Mouse (Mus musculus) liver, embryonic 12.5 days (tissue): ENCODE measurements around the gene Tor1a. TPM values are rescaled to one million over a fixed set of nuclear protein-coding genes. Genes with fewer than 3 reads are reported as not detected.

ENCODE experiments used
- ATAC-seq: fragments of 200-750 bp; cut with Nextera tagmentation; 2 replicates; pipeline ENCODE4 v1.8.0; 2017; ENCODE audit warnings: moderate number of reproducible peaks, mild to moderate bottlenecking, moderate library complexity
- H3K27ac ChIP-seq: fragments of 300-500 bp; sonication (generic); 2 replicates; pipeline ENCODE4 v1.5.1; 2016; ENCODE audit warnings: mild to moderate bottlenecking
- H3K27me3 ChIP-seq: fragments of 300-500 bp; sonication (generic); replicated peaks from 2 replicates; pipeline ENCODE4 v1.6.1; 2016; ENCODE audit warnings: mild to moderate bottlenecking, moderate library complexity
- H3K36me3 ChIP-seq: fragments of 300-500 bp; sonication (generic); 2 replicates; pipeline ENCODE4 v1.6.1; 2016; ENCODE audit warnings: mild to moderate bottlenecking, moderate library complexity
- H3K4me1 ChIP-seq: fragments of 300-500 bp; sonication (generic); 2 replicates; pipeline ENCODE4 v1.6.1; 2016
- H3K4me2 ChIP-seq: fragments of 300-500 bp; sonication (generic); 2 replicates; pipeline ENCODE4 v1.6.1; 2016; ENCODE audit warnings: mild to moderate bottlenecking, moderate library complexity
- H3K4me3 ChIP-seq: fragments of 300-500 bp; sonication (generic); 2 replicates; pipeline ENCODE4 v1.5.1; 2016; ENCODE audit warnings: mild to moderate bottlenecking, moderate library complexity
- H3K9ac ChIP-seq: fragments of 300-500 bp; sonication (generic); 2 replicates; pipeline ENCODE4 v1.6.1; 2016; ENCODE audit warnings: mild to moderate bottlenecking, moderate library complexity
- H3K9me3 ChIP-seq: fragments of 300-500 bp; sonication (generic); replicated peaks from 2 replicates; pipeline ENCODE4 v1.6.1; 2016; ENCODE audit warnings: mild to moderate bottlenecking, moderate library complexity
- WGBS: fragments of 180-500 bp; shearing (Covaris S2); methylation state at CpG from one replicate; pipeline ENCODE4 v1.1.7; 2016; ENCODE audit not compliant: insufficient replicate concordance; 5-methylcytosine and 5-hydroxymethylcytosine counted together
- polyA plus RNA-seq: library from polyadenylated mRNA; unstranded; fragments of >200 nt; fragmentation: Nextera tagmentation; extraction: Ambion mirVana; gene quantifications from 2 replicates; pipeline ENCODE4 v1.2.1, GENCODE M21; 2016

The Tor1a gene
- polyA plus RNA-seq, 1 experiment from 2014 or later = 51.8 TPM

DNA sequence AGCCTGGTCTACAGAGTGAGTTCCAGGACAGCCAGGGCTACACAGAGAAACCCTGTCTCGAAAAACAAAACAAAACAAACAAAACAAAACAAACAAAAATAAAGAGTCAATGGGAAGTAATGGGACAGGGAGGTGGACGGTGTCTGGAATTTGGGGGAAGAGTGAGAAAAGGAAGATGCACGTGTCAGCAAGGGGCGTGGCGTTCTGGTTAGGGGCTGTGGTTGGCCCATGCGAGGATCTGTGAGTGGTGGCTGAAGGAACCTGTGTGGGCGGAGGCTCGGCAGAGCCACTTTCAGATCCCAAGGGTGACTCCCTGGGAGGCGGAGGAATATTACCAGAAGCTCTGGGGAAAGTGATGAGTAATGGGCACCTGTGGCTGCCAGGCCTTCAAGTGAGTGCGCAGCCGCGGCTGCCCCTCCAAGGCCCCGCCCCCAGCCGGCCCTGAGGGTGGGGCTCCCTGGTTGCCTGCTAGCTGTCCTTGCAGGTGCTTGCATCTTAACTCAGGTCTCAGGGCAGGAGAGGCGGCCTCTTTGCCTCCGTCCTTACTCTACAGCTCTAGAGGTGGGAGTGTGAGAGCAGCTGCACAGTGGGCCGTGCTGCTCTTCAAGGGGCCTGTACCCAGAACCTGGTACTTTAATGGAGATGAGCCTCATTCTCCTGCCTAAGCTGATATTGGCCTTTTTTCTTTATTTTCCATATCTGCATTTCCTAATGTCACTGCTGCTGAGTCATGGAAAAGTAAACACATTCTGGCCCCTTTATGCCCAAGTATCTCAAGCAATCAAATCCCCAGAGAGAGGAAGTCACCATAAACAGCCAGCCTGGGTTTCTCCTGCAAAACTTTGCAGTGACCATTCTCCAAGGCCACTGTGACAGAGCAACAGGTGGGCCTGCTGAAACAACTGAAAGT is 17.6 kb upstream of the Tor1a start:
- WGBS = 25% methylated on average over 17 of the region's 17 CpGs
- no peaks in the 10 kb centered on the region for H3K9me3 ChIP-seq
- no peak for ATAC-seq
- peaks cover 40% of the 10 kb centered on the region for H3K4me1 ChIP-seq
- H3K27ac ChIP-seq = 0 out of 2 replicates have a peak overlapping the region, but pooled peaks have one; percentile 32
- H3K9ac ChIP-seq = no peak overlapping the region
- H3K27me3 ChIP-seq = no peaks in the 10 kb centered on the region
- H3K4me2 ChIP-seq = peak overlapping the region; percentile 61
- H3K4me3 ChIP-seq = no peak overlapping the region
- H3K36me3 ChIP-seq = no peaks in the 10 kb centered on the region

DNA sequence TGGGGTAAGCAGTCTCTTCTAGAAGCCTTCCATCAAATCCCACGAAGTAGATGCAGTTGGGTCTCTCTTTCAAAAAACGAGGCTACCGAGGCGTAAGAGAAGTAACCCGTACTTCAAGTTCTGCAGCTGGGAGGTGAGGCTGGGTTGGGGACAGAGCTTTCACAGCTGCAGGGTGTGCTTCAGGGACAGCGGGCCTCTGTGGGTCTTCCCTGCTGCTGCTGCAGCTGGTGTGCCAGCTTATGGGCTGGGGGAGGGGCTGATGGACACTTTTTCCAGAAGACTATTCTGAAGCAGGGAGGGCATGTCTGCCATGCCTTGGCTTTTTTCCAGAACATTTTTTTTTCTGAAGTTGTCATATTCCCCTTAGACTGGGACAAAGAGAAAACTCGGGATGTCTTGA is 15.3 kb upstream of the Tor1a start:
- Histone ChIP-seq H3K27ac (0 out of 2 replicates have a peak overlapping the region, but pooled peaks have one; percentile 68), H3K9ac (peak overlapping the region; percentile 75)

DNA sequence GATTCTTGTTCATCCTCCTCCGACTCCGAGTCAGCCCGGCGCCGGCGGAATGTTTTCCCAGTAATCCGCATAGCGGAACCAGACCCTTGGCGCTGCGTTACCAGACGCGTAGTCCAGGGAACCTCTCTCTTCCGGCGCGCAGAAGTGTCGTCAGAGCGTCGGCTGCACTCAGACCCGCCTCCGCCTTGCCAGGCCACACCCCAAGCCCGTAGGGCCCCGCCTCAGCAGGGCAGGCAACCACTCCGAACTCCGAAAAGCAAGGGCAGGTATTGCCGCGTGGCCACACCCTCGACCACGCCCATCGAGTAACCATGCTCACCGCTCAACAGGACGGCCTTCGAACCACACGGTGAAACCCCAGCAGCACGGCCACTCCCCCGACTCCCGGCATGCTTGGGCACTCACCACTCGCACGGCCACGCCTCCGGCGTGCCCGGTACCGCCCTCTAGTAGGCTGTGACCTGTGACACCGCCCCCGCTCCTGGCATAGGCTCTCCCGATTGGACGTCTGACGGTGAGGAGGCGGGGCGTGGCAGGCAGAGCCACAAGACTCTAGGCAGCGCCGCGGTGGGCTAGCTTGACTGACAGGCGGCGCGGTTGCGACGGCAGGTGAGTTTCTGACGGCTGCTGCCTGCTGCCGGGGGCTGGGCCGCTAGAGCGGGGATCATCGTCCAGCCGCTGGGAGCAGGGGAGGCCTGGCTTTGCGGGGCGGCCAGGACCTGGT is 14.2 kb upstream of the Tor1a start, which contains the start of the genes BC005624 and Usp20:
Gene BC005624, minus strand, starts transcription at position 412 of the 724 bp plus-strand sequence.
Gene Usp20, plus strand, starts transcription at position 490 of the 724 bp plus-strand sequence.
- peaks cover 45% of the 10 kb centered on the region for H3K4me1 ChIP-seq
- peak within 1 kb of the TSS; percentile 68 for H3K27ac ChIP-seq
- peak within 1 kb of the TSS; percentile 81 for H3K4me3 ChIP-seq
- peak within 1 kb of the TSS; percentile 75 for H3K9ac ChIP-seq
- peak within 1 kb of the TSS; percentile 93 for H3K4me2 ChIP-seq
- no peaks in the 10 kb centered on the region for H3K9me3 ChIP-seq
- H3K36me3 ChIP-seq = peaks cover 31% of the 10 kb centered on the region
- ATAC-seq = peak; percentile 96
- no peaks in the 10 kb centered on the region for H3K27me3 ChIP-seq
- WGBS = under 1% methylated on average over 66 of the region's 66 CpGs

More for the DNA sequence above, 15.3 kb upstream of the Tor1a start:
- Histone ChIP-seq H3K9me3 (no peaks in the 10 kb centered on the region), H3K4me1 (peaks cover 45% of the 10 kb centered on the region), H3K4me3 (peak overlapping the region; percentile 81), H3K36me3 (peaks cover 20% of the 10 kb centered on the region), H3K27me3 (no peaks in the 10 kb centered on the region), H3K4me2 (peak overlapping the region; percentile 93)
- ATAC-seq = no peak
- WGBS = 60% methylated on average over 7 of the region's 7 CpGs

DNA sequence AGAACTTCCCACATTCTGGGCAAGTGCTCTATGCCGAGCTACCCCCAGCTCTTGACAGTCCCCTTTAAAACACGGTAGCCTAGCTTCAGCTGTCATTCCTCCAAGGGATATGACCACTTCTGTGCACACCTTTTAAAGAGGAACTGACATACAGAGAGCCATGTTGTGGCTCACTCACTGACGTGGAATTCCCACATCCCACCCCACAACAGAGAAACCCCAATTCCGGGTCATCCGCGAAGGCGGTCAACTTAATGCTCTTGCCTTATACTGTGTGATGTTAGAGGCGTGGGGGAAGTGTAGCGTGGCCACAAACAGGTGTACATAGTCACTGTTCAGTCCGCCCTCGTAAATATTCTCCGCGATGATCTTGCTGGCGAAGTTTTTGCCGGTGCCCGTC is 907 bp downstream of the Tor1a start:
- ATAC-seq = 0 out of 2 replicates have a peak, but pooled peaks have one; percentile 38

DNA sequence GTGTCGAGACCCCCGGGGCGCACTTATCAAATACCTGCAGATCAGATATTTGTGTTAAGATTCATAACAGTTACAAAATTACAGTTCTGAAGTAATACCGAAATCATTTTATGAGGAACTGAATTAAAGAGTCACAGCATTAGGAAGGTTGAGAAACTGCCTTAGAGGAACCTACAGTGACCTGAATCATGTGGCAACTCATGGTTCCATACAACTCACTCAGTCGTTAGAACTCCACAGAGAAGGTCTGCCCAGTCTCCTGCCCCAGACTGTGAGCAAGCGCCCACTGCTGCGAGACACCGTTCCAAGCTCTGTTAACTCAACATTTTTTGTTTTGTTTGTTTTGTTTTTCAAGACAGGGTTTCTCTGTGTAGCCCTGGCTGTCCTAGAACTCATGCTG is 2.1 kb downstream of the Tor1a start:
- Histone ChIP-seq H3K27ac (no peak overlapping the region), H3K36me3 (peaks cover 61% of the 10 kb centered on the region), H3K4me2 (peak overlapping the region; percentile 89), H3K4me1 (peaks cover 35% of the 10 kb centered on the region), H3K9ac (no peak overlapping the region), H3K4me3 (no peak overlapping the region), H3K27me3 (no peaks in the 10 kb centered on the region), H3K9me3 (no peaks in the 10 kb centered on the region)
- no peak for ATAC-seq
- WGBS = 85% methylated on average over 8 of the region's 8 CpGs

More for the DNA sequence above, 907 bp downstream of the Tor1a start:
- Histone ChIP-seq H3K27me3 (no peaks in the 10 kb centered on the region), H3K4me1 (peaks cover 35% of the 10 kb centered on the region), H3K9me3 (no peaks in the 10 kb centered on the region), H3K9ac (peak overlapping the region; percentile 94), H3K36me3 (peaks cover 51% of the 10 kb centered on the region), H3K27ac (peak overlapping the region; percentile 81), H3K4me2 (peak overlapping the region; percentile 89), H3K4me3 (peak overlapping the region; percentile 97)
- 8% methylated on average over 16 of the region's 16 CpGs for WGBS

DNA sequence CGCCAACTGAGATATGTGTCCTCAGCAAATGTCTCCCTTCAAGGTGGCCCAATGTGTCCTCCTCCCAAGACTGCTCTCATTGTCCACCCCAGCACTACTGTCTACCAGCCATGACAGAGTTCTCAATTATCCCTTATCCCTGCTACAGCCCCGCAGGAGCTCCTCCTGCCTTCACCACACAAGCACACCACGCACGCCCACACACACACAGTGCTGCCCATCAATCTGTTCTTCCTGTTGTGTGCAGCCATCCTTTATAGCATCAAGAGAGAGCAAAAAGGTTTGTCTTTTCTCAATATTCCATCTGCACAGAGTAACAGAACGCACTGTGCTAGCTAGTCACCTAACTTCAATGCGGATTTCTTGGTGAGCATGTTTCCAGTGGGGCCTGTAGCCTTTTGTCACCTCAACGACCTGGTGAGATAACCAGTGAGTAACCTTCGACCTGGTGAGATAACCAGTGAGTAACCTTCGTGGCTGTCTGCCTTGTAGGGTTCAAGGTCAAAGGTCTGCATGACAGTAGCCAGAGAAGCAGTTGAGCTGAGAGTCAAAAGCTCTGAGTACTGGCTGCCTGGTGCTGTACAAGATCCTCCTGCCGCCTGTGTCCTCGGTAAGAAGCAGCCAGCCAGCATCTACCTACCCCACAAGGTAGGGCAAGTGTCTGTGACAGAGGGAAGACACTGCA is 5.0 kb downstream of the Tor1a start:
- no peak overlapping the region for H3K4me3 ChIP-seq
- no peaks in the 10 kb centered on the region for H3K27me3 ChIP-seq
- WGBS = 79% methylated on average over 11 of the region's 11 CpGs
- no peak overlapping the region for H3K4me2 ChIP-seq
- H3K4me1 ChIP-seq = peaks cover 37% of the 10 kb centered on the region
- peaks cover 87% of the 10 kb centered on the region for H3K36me3 ChIP-seq
- no peaks in the 10 kb centered on the region for H3K9me3 ChIP-seq
- H3K27ac ChIP-seq = no peak overlapping the region
- ATAC-seq = no peak
- no peak overlapping the region for H3K9ac ChIP-seq

DNA sequence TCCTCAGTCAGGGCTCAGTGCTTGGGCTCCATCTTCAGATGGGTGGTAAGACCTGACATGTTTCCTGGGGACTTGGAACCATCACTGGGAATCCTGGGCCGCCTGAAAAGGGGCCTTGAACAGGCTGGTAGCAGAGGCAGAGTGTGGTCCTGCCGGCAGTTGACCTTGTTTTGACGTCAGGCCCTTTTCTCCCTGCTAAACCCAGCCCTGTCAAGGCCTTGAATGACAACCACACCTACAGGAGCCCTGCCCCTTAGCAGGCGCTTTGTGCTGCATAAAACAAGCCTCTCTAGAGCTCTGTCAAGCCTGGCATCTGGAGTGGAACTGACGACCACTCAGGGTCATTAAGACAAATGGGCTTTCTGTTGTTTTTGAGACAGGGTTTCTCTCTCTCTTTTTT is 7.9 kb downstream of the Tor1a start:
- Histone ChIP-seq H3K4me3 (no peak overlapping the region), H3K9ac (no peak overlapping the region), H3K27me3 (no peaks in the 10 kb centered on the region), H3K4me1 (peaks cover 30% of the 10 kb centered on the region), H3K36me3 (peaks cover 100% of the 10 kb centered on the region), H3K4me2 (no peak overlapping the region), H3K9me3 (no peaks in the 10 kb centered on the region), H3K27ac (peak overlapping the region; percentile 50; the same call in 1 of the 2 replicates)
- 57% methylated on average over 5 of the region's 5 CpGs for WGBS
- ATAC-seq = no peak

DNA sequence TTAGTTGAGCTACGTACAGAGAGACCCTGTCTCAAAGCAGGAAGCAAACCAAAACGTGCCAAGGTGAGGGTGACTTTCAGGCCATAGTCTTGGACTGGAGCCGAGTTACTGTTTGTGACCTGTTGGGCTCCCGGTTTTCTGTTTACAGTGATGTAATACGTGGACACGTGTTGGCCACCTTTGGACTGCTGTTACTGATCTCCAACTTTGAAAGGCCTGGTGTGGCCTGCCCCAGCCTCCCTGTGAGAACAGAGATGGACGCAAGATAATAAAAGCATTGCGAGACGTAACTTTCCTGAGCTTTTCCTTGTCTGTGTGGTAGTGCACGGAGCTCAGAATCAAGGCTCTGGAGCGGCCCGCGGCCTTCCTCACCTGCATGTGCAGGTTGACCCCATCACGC is 9.0 kb downstream of the Tor1a start:
- H3K4me1 ChIP-seq = peaks cover 39% of the 10 kb centered on the region
- H3K27me3 ChIP-seq = no peaks in the 10 kb centered on the region
- no peaks in the 10 kb centered on the region for H3K9me3 ChIP-seq
- whole genome bisulfite sequencing = 81% methylated on average over 14 of the region's 14 CpGs
- no peak overlapping the region for H3K9ac ChIP-seq
- H3K27ac ChIP-seq = peak overlapping the region; percentile 50
- no peak overlapping the region for H3K4me3 ChIP-seq
- H3K4me2 ChIP-seq = no peak overlapping the region
- peaks cover 98% of the 10 kb centered on the region for H3K36me3 ChIP-seq
- peak; percentile 40 for ATAC-seq

DNA sequence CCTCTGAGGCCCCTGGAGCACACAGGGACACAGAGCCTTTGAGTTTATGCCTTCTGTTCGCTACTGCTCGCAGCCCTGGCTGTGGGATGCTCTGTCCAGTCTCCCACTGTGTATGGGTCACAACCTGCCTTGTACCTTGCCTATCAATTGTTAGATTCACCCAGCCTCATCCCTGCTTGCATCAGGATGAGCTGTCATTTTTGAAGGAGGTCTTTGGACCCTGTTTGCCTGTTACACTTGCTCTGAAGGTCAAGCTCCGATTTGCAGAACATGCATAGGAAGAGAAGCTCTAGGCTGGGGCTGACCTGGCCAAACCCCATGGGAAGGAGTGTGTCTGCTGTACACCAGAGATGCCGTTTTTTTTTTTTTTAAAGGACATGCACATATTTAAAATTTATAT is 10.2 kb downstream of the Tor1a start:
- no peak for ATAC-seq
- Histone ChIP-seq H3K36me3 (peaks cover 86% of the 10 kb centered on the region), H3K9me3 (no peaks in the 10 kb centered on the region), H3K4me2 (no peak overlapping the region), H3K4me1 (peaks cover 44% of the 10 kb centered on the region), H3K27ac (no peak overlapping the region), H3K27me3 (no peaks in the 10 kb centered on the region), H3K9ac (no peak overlapping the region), H3K4me3 (no peak overlapping the region)
- 76% methylated on average over 4 of the region's 4 CpGs for WGBS

DNA sequence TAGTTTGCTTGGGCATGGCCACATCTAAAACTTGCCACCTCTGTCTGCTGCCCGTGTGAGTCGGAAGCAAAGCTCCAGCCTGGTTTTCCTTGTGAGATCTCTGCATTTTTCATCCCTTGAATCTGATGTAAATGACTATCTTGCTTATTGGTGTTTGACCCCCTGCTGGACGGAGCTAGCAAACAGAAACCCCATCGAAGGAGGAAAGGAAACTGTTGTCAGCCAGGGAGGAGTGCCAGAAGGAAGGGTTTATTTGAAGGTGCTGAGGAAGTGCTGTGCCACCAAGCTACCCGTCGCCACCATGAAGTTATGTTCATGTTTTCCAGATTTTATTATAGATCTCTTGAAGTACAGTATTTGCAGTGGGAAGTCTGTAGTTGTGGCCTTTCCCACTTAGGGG is 12.9 kb downstream of the Tor1a start:
- peaks cover 59% of the 10 kb centered on the region for H3K36me3 ChIP-seq
- H3K4me1 ChIP-seq = peaks cover 45% of the 10 kb centered on the region
- H3K27ac ChIP-seq = no peak overlapping the region
- no peaks in the 10 kb centered on the region for H3K9me3 ChIP-seq
- H3K4me3 ChIP-seq = peak overlapping the region; percentile 91
- no peak for ATAC-seq
- H3K9ac ChIP-seq = peak overlapping the region; percentile 90
- WGBS = 53% methylated on average over 6 of the region's 6 CpGs
- H3K4me2 ChIP-seq = peak overlapping the region; percentile 89
- no peaks in the 10 kb centered on the region for H3K27me3 ChIP-seq

DNA sequence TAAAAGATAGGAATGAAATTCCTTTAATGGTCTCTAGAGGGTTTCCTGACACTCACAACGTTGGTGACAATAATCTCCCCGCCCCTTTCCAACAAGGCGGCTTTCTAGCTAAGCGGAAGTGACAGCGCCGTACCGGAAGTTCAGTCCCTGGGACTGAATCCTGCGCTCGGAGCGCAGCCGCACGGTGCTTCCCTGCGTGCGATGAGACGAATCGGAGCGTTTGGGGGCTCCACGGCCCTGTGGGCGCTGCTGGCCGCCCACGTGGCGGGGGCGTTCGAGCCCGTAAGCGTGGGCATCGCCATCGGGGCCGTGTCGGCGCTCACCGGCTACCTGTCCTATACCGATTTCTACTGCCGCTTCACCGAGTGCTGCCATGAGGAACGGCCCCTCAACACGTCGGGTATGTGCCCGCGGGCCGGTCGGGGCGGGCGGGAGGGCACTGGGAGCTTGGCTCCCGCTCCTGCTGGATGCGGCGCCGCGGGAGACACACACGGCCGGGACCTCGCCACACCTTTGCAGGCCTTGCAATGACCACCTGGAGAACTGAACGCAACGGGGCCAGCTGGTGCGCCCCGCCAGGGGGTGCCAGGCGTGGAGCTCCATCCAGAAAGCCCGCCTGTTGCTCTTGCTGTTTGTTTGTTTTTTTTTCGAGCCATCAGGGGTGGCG is 14.8 kb downstream of the Tor1a start, which contains the start of gene Tor1b:
Gene Tor1b, plus strand, starts transcription at position 136 of the 667 bp plus-strand sequence.
- peak within 1 kb of the TSS; percentile 91 for H3K4me3 ChIP-seq
- H3K4me2 ChIP-seq = peak within 1 kb of the TSS; percentile 89
- H3K9me3 ChIP-seq = no peaks in the 10 kb centered on the region
- peak within 1 kb of the TSS; percentile 89 for H3K27ac ChIP-seq
- peak within 1 kb of the TSS; percentile 90 for H3K9ac ChIP-seq
- under 1% methylated on average over 60 of the region's 60 CpGs for WGBS
- peaks cover 40% of the 10 kb centered on the region for H3K36me3 ChIP-seq
- no peaks in the 10 kb centered on the region for H3K27me3 ChIP-seq
- peaks cover 38% of the 10 kb centered on the region for H3K4me1 ChIP-seq
- peak; percentile 89 for ATAC-seq
